Mouse (Mus musculus) ES-E14 (cell line): Measurements from ENCODE around the gene Arl11. TPM values are rescaled to one million over a fixed set of nuclear protein-coding genes. Genes with fewer than 3 reads are reported as not detected.

Source experiments
- DNase-seq: peaks from one replicate; pipeline ENCODE4 v3.0.0-alpha.2; 2013; ENCODE audit warnings: low read depth, low spot score
- H3K27ac ChIP-seq: 2 replicates; pipeline ENCODE4 v1.5.1; 2012; ENCODE audit warnings: low read depth, mild to moderate bottlenecking, low read length, moderate library complexity, mixed read lengths; ENCODE audit not compliant: poor library complexity, insufficient read depth, severe bottlenecking
- H3K36me3 ChIP-seq: 2 replicates; pipeline ENCODE4 v1.6.1; 2012; ENCODE audit warnings: mild to moderate bottlenecking, low read length, moderate library complexity, mixed read lengths; ENCODE audit not compliant: control insufficient read depth, poor library complexity, insufficient read depth, severe bottlenecking
- H3K4me1 ChIP-seq, 2 experiments: fragments of 150-350 bp in 1 of 2; sonication (generic) in 1 of 2; 2 replicates each; pipeline ENCODE4 v1.6.1; 2012; ENCODE audit warnings: low read length in 2 of 2, mild to moderate bottlenecking in 1 of 2, mixed read lengths in 1 of 2; ENCODE audit not compliant: control insufficient read depth in 2 of 2, insufficient read depth in 2 of 2, poor library complexity in 1 of 2
- H3K4me3 ChIP-seq, 2 experiments: fragments of 150-350 bp in 1 of 2; sonication (generic) in 1 of 2; 2 replicates each; pipeline ENCODE4 v1.5.1; 2012; ENCODE audit warnings: low read length in 2 of 2, low read depth in 1 of 2, mild to moderate bottlenecking in 1 of 2, mixed read lengths in 1 of 2; ENCODE audit not compliant: insufficient read depth in 1 of 2, poor library complexity in 1 of 2, severe bottlenecking in 1 of 2
- H3K9ac ChIP-seq: 2 replicates; pipeline ENCODE4 v1.6.1; 2012; ENCODE audit warnings: low read depth, mild to moderate bottlenecking, low read length, mixed read lengths; ENCODE audit not compliant: poor library complexity, insufficient read depth, severe bottlenecking
- H3K9me3 ChIP-seq: fragments of 150-350 bp; sonication (generic); 2 replicates; pipeline ENCODE4 v1.6.1; 2012; ENCODE audit warnings: low read depth, mild to moderate bottlenecking, low read length; ENCODE audit not compliant: control insufficient read depth, insufficient read depth
- CHD2 ChIP-seq: IDR thresholded peaks from 2 replicates; pipeline ENCODE4 v1.6.1; 2014; ENCODE audit warnings: mild to moderate bottlenecking, low read depth, low read length, inconsistent platforms
- HCFC1 ChIP-seq: IDR thresholded peaks from 2 replicates; pipeline ENCODE4 v1.6.1; 2012; ENCODE audit warnings: low read length, inconsistent platforms, borderline replicate concordance; ENCODE audit not compliant: insufficient read depth
- MAFK ChIP-seq: IDR thresholded peaks from 2 replicates; pipeline ENCODE4 v1.6.1; 2014; ENCODE audit warnings: mild to moderate bottlenecking, low read depth, low read length, inconsistent platforms; ENCODE audit not compliant: insufficient read depth
- ZC3H11A ChIP-seq: IDR thresholded peaks from 2 replicates; pipeline ENCODE4 v1.6.1; 2012; ENCODE audit warnings: low read depth, mild to moderate bottlenecking, inconsistent platforms, low read length, borderline replicate concordance
- ZNF384 ChIP-seq: IDR thresholded peaks from 2 replicates; pipeline ENCODE4 v1.6.1; 2012; ENCODE audit warnings: low read depth, low read length, inconsistent platforms
- in situ Hi-C, 2 experiments: fragments of 600-800 bp; cut with MboI; formaldehyde crosslinking; loops; one replicate each; pipeline ENCODE4 v1.15.1; 2025; ENCODE audit warnings: low sequenced_read_pairs in 2 of 2, inconsistent platforms in 1 of 2; ENCODE audit not compliant: unreplicated experiment in 2 of 2
- total RNA-seq: library from RNA; depleted of rRNA; stranded (reverse); fragments of 300-350 nt; gene quantifications from 2 replicates; pipeline ENCODE4 v1.2.3, GENCODE M21; 2012

Arl11 gene
- total RNA-seq, 1 experiment: not detected

DNA sequence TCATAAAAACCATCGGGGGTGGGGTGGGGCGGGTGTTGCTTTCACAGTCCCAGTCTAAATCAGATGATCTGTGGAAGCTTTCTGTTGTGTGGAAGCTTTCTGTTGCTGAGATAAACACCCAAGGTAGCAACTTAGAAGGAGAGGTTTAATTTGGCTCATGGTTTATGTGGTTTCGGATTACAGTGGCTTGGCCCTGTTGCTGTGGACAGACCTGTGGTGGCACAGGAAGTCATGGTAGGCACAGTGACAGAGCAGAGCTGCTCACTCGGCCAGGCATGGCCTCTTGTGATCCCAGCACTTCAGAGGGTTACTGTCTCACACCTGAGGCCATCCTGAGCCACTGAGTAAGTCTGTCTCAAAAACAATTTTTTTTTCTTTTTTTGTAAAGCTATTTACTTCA lies 29.8 kb downstream of the Arl11 start:
- DNase-seq: no peak
- Histone ChIP-seq H3K9ac (no peak overlapping the region), H3K4me3 (no peak overlapping the region), H3K9me3 (no peaks in the 10 kb centered on the region), H3K27ac (no peak overlapping the region), H3K4me1 (peaks cover 0 to 14% of the 10 kb centered on the region in 2 experiments; a peak in 1 of 4 replicates), H3K36me3 (no peaks in the 10 kb centered on the region)
- no peak for TF ChIP-seq ZNF384
- no peak for TF ChIP-seq HCFC1
- no peak for TF ChIP-seq CHD2
- TF ChIP-seq MAFK: no peak
- TF ChIP-seq ZC3H11A: no peak
- in situ Hi-C loops: loop anchor here in 1 of 2 experiments (10.0 kb wide), 1 partner anchor 155 kb away; no protein-coding TSS in a partner anchor

DNA sequence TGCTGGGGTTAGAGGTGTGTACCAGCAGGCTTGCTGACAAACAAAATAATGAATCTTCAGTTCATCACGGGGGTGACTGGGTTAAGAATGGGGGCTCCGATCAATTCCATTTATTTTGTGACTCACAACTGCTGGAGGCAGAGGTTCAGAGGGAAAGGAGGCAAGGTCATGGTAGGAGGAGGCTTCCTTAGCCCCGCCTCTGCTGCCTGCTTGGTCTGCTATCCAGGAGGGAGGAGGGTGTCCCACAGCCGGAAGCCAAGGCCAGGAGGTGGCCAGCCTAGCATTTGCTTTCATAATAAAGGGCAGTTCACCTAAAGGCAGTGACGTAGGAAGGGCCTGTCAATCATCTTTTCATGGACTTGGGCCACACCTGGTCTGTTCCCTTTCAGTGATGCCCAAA lies 35.0 kb downstream of the Arl11 start:
- TF ChIP-seq CHD2 (no peak), ZNF384 (no peak), ZC3H11A (no peak)
- Histone ChIP-seq H3K36me3 (no peaks in the 10 kb centered on the region), H3K9me3 (no peaks in the 10 kb centered on the region), H3K4me3 (no peak overlapping the region), H3K27ac (no peak overlapping the region), H3K9ac (no peak overlapping the region), H3K4me1 (peaks cover 0 to 16% of the 10 kb centered on the region in 2 experiments; a peak in 1 of 4 replicates)
- in situ Hi-C loops: no loop called here
- no peak for DNase-seq

DNA sequence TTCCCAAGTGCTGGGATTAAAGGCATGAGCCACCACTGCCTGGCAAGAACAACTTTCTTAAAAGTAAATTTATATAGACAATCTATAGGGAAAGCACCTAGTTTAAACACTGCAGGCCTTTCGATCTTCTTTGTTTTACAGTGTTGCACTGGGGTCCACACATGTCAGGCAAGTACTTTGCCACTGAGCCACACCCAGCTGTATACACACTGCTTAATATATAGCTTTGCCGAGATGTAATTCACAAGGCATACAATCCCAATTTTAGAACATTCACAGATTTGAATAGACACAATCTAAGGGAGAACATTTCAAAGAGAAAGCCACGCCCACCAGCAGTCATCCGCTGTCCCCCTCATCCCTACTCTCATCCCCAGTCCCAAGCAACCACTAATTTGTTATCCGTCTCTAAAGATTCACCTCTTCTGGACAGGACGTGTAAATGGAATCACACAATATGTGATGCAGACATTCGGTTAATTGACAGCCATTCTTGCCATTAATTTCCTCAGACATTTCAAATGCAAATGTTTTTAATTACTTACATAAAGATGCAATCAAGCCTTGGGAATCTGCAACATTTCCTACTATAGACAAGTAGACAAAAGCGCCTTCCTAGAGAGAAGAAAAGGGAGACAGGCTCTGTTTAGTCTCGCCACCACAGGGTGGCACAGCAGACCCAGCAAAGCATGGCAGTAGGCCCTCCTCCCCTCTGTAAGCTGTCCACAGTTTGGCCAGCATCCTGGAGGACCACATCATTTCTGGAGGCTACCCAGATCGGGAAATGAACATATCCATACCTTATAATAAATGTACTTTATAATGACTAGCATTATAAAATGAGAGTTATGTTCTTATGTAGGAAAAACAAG lies 37.5 kb downstream of the Arl11 start:
- DNase-seq: no peak
- H3K9ac ChIP-seq: no peak overlapping the region
- H3K4me3 ChIP-seq: no peak overlapping the region
- TF ChIP-seq MAFK (no peak), CHD2 (no peak), HCFC1 (no peak), ZNF384 (no peak), ZC3H11A (no peak)
- H3K36me3 ChIP-seq: no peaks in the 10 kb centered on the region
- in situ Hi-C loops: no loop called here
- no peak overlapping the region for H3K27ac ChIP-seq
- no peaks in the 10 kb centered on the region for H3K9me3 ChIP-seq
- H3K4me1 ChIP-seq: peaks cover 0 to 11% of the 10 kb centered on the region in 2 experiments; a peak in 1 of 4 replicates

DNA sequence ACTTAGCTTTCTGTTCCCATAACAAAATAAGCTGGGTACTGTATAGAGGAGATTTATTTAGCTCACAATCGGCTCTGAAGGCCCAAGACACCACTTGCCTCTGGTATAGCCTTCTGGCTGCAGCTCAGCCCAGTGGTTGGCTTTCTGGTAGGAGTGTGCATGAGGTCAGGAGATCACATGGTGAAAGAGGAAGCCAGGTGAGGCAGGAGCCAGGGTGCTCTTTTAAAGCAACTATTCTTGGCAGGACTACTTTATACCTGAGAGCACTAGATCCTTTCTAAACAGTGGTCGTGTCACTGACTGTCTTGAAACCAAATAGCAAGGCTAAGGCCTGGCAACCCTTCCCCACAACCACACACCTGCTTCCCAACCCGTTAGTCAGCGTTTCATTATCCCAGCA lies 40.3 kb downstream of the Arl11 start:
- no peak for TF ChIP-seq ZNF384
- H3K27ac ChIP-seq: no peak overlapping the region
- no peak for DNase-seq
- in situ Hi-C loops: no loop called here
- peaks cover 0 to 3% of the 10 kb centered on the region in 2 experiments; a peak in 1 of 4 replicates for H3K4me1 ChIP-seq
- H3K9me3 ChIP-seq: no peaks in the 10 kb centered on the region
- no peak overlapping the region for H3K9ac ChIP-seq
- H3K4me3 ChIP-seq: no peak overlapping the region
- no peaks in the 10 kb centered on the region for H3K36me3 ChIP-seq

DNA sequence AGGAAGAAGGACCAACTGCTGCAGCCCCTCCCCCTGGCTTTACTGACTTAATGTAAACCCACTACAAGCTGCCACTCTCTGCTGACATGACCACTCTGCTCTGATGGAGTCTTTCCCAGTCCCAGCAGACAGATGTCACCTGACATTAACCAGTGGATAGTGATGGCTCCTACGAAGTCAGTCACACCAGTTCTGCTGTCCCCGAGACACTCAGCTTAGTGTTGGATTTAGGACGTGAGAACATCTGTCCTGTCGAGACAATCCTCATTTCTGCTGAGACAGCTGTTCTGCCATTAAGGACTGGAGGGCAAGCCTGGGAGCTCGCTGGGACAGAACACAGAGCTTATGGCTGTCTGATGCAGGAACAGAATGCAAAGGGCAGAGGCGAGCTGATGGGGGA lies 41.3 kb downstream of the Arl11 start:
- no peak overlapping the region for H3K27ac ChIP-seq
- H3K9me3 ChIP-seq: no peaks in the 10 kb centered on the region
- TF ChIP-seq MAFK (peak; percentile 45; the same call in 1 of the 2 replicates), HCFC1 (no peak)
- H3K36me3 ChIP-seq: no peaks in the 10 kb centered on the region
- 0 out of 4 replicates have a peak, but pooled peaks cover 0 to 1% of the 10 kb centered on the region in 2 experiments for H3K4me1 ChIP-seq
- no peak overlapping the region for H3K4me3 ChIP-seq
- in situ Hi-C loops: no loop called here
- DNase-seq: no peak
- H3K9ac ChIP-seq: no peak overlapping the region
